Mouse (Mus musculus) thymus, postnatal 14 days (tissue): Measurements from ENCODE around the gene Ap3b1.

Experiments used
- DNase-seq: peaks from one replicate; pipeline ENCODE4 v3.0.0; 2021

Gene Ap3b1

GRCm38 (mm10) chr13:94375526-94376390 lies 17.0 kb downstream of the Ap3b1 start:
- no peak for DNase-seq

DNA sequence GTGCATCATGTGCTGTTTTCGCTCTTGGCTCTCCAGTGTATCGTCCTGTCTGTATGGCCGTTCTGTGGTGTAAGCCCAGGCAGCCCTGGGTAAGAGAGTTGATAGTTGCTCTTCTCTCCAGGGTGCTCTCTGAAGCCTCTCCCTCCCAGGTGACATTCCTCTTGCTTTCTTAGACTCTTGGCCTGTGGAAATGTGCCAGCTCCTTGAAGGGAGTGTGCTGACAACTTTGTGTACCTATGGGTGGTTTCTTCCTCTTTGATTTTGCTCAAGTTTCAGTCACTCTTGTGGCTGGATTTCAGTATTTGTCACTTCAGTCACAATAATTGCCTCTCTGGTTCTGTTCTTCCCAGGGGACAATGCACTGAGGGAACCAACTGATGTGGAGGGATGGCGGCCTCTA lies 20.2 kb downstream of the Ap3b1 start:
- DNase-seq, result no peak

- DNase-seq, result no peak
Measured at GRCm38 (mm10) chr13:94381427-94381826, 22.7 kb downstream of the Ap3b1 start.

DNA sequence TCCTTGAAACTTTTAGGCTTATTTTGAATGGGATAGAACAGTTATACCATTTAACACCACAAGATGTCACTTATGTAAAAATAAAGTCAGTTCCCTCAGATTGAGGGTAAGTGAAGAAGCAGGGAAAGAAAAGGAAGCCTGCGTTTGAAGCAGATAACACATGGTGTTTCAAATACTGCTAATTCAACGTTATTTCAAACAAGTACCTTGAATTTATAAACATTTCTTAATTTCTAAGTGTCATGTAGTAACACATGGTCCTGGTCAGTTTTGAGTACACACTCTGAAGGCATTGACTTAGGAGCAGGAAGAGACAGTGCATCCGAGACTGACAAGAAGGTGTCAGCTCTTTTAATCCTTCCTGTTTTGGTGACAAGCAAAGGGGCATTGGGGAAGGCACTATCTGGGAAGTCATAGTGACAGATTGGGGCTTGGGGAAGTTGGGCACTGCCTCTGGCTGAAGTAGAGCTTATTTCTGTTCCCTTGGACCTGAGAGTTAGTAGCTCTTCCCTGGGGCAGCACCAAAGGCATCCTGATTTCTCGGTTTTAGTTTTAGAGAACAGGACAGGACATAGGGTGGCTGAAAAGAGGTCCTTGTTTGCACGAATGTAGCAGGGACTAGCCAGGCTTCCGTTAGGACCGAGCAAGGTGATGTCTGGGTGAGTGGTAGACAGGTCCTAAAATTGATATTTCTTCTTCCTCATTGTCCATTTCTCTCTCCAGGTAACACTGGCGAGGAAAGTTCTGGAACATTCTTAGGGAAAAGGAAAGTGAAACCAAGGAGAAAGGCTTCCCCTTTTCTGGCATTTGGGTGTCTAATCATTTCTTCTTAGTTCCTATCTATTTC lies 23.3 kb downstream of the Ap3b1 start:
- DNase-seq, result no peak

DNA sequence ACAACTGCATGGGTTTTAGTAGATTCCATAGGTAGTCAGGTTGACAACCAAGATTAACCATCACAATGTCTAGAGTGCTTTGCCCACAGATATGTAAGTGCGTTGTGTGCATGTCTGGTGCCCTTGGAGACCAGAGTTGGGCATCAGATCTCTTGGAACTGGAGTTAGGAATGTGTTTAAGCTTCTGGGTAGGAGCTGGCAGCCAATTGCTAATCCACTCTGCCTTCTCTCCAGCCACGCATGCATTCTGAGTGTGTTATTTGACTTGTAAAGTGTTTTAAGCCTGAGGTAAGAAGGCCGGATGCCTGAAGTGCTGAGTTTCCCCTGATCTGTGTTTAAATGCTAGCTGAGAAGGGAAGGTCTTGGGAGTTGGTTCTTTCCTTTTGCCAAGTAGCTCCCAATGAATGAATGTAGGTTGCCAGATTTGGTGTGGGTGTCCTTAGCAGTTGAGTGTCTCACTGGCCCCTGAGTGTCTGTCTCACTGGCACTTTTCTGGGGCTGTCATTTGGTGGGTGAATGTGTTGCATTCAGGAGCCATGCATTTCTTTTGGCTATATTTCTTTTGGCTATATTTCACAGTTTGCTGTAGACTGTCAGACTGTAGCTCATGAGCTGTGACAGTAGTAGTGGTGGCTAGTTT lies 26.3 kb downstream of the Ap3b1 start:
- no peak for DNase-seq

DNA sequence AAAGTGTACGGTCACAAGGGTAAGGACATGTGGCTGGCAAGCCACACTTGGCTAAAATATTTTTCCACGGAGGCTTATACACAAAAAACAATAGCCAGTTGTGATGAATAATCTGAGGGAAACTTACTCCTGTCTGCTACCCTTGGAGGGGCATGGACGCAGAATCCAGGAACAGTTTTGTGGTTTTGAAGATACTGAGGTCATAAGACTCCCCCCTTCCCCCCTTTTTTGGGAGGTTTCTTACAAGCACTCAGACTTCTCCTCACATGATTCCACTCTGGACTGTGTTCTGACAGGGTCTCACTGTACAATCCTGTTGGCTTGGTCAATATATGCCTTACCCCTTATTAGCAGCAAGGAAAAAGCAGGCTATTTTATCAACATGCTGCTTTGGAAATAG lies 29.8 kb downstream of the Ap3b1 start:
- no peak for DNase-seq

GRCm38 (mm10) chr13:94389541-94389940 lies 30.8 kb downstream of the Ap3b1 start:
- DNase-seq, result no peak

GRCm38 (mm10) chr13:94392282-94392681 lies 33.5 kb downstream of the Ap3b1 start:
- no peak for DNase-seq

DNA sequence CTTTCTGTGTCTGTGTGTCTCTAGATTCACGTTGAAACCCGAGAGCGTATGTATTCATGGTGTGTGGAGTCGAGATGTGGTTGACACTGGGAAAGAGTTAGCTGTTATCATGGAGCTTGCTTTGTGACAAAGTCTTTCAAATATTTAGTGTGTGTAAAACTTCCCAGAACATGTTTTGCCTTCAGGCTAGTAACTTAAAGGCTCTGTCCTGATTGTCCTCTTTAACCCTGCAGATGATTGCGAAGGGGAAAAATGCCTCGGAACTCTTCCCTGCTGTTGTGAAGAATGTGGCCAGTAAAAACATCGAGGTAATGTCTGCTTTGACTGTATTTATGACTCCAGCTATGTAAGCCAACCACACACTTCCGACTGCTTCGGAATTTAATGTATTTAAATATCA lies 35.7 kb downstream of the Ap3b1 start:
- DNase-seq, result no peak

- no peak for DNase-seq
Measured at GRCm38 (mm10) chr13:94395763-94396162, 37.0 kb downstream of the Ap3b1 start.

- DNase-seq, result no peak
Measured at GRCm38 (mm10) chr13:94396392-94396920, 37.7 kb downstream of the Ap3b1 start.

DNA sequence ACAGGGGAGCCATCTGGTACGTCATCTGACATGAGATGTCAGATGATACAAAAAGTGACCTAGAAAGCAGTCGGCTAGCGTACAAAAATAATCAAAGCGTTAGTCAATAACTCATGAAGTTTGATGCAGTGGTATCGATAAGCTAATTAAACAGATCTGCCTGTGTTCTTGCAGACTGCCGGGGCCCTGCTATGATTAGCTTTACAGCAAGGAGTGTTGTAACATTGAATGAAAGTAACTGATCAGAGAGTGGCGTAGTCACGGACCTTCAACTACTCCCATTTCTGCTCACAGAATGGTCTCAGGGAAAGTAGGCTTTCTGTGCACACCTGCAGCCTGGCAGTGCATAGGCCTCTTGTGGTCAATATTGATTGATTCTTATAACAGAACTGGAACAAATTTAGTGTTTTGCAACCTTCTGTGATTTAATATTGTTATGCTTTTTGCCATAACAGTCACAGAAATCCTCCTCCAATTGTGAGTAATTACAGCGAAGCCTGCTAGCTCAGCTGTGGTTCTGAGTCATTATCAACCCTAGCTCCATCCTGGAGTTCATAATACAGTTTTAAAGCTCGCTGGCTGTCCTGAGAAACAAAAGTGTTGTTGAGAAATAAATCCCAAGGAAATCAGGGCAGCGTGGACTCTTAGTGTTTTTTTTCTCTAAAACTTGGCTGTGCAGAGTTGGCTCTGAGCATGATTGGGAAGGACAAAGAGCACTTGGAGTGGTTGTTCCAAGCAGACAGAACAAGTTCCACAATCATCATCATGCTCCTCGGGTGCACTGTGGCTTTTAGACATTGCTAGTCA lies 40.0 kb downstream of the Ap3b1 start:
- DNase-seq, result no peak

DNA sequence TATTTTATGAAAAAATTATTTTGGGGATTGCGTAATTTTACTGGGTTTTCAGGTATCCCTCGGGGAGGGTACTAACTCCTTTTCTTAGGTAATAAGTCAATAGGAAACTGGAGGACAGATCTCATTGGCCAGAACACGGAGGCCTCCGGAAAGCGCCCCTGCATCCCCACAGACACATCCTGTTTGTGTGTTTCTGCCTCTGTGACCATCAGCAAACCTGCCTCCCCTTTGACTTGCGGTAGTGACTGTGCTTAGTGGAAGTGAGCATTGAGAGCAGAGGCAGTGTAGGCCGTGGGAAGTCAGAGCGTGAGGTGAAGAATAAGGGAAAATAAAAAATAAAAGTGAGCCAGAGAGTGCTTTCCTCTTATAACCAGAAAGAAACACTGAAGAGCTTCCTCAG lies 41.7 kb downstream of the Ap3b1 start:
- no peak for DNase-seq

- no peak for DNase-seq
Measured at GRCm38 (mm10) chr13:94423600-94423999, 64.8 kb downstream of the Ap3b1 start.

GRCm38 (mm10) chr13:94429567-94429966 lies 70.8 kb downstream of the Ap3b1 start:
- no peak for DNase-seq

GRCm38 (mm10) chr13:94439386-94439785 lies 80.6 kb downstream of the Ap3b1 start:
- DNase-seq, result no peak

- DNase-seq, result no peak
Measured at GRCm38 (mm10) chr13:94441199-94441598, 82.4 kb downstream of the Ap3b1 start.

GRCm38 (mm10) chr13:94443411-94443810 lies 84.7 kb downstream of the Ap3b1 start:
- DNase-seq, result no peak

DNA sequence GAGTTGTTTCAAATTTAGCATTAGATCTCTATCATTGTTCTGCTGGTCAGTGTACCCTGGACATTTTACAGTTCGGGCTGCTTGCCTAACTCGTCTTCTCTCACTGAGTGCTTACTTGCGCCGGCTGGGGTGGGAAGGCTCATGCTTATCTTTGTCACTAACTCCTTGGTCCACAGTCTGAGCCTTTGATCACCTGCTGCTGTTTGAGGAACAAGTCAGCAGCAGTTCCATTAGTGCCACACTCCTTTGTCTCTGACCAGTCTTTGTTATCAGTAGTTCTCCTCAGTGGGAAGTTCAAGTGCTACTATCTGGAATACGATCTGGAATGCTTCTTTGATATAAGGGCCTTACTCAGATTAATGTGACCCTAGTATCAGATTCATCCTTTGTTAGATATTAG lies 86.3 kb downstream of the Ap3b1 start:
- no peak for DNase-seq

GRCm38 (mm10) chr13:94447003-94447402 lies 88.2 kb downstream of the Ap3b1 start:
- no peak for DNase-seq

DNA sequence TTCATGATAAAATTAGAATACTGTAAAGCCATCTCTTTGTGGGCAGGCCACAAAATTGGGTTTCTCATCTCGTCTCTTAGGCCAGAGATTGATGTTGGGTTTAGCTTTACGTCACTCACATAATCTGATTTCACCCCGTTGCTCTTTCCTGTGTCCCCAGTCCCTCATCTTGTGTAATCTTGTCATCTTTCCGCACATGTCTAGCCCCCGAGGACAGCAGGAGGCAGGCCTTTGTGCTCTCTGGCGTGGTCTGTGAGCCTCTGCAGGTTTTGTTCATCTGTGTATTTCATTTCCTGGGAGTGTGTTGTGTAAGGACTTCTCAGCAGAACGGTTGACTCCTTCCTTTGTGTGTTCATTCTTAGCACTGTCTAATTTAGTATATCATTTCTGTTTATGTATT lies 90.8 kb downstream of the Ap3b1 start:
- DNase-seq, result no peak

DNA sequence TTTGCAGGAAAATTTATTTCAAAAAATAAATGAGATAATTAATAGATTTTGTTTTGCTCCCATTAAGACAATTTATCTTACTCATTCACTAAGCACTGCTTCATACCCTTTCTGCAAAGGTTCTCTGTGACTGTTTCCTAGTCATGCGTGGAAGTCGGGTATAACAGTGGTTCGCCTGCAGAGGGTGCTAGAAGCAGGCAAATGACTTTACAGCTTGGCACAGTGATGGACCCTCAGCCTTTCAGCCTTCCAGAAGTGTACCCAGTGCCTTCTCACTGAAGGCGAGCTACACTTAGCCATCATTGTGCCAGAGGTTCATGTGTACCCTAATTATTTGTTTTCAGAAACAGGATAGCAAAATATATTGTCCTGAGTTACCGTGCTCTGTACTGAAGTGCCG lies 92.5 kb downstream of the Ap3b1 start:
- DNase-seq, result peak; percentile 28
